ENCODE assay signal across 9 mouse cellular contexts in the genomic region with DNA sequence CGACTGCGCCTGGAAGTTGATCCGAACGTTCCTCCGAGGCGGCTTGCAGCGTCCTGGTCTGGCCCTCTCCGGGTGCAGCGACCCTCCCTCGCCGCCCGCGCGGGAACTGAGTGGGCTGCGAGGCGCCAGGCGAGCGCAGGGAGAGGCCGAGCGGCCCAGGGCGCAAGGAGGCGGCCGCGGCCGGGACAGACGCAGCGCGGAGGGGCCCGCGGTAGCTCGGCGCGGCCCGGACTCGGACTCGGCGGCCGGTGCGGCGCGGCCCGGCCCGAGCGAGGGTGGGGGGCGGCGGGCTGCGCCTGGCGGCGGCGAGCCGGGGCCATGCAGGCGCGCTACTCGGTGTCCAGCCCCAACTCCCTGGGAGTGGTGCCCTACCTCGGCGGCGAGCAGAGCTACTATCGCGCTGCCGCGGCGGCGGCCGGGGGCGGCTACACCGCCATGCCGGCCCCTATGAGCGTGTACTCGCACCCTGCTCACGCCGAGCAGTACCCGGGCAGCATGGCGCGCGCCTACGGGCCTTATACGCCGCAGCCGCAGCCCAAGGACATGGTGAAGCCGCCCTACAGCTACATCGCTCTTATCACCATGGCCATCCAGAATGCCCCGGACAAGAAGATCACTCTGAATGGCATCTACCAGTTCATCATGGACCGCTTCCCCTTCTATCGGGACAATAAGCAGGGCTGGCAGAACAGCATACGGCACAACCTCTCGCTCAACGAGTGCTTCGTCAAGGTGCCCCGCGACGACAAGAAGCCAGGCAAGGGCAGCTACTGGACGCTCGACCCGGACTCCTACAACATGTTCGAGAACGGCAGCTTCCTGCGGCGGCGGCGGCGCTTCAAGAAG. TPM values are rescaled to one million over a fixed set of nuclear protein-coding genes. Genes with fewer than 3 reads are reported as not detected.
A peak's percentile ranks its signal among the peaks of the same experiment; 100 is the strongest.
DNase-seq lines count a peak whose midpoint lies in the region; ATAC-seq lines count a peak whose summit lies in the region.
"Had no signal": no experiment of that assay in that cellular context is flagged by ENCODE, and none has a peak within 500 bp of the region (broad histone marks: within the 10 kb centered on the region; RNA-seq: fewer than 3 reads in every experiment).

No protein-coding gene starts in this region.

- WGBS in embryonic facial prominence, embryonic 13.5 days = under 1% methylated on average over 84 of the region's 101 CpGs
- WGBS in hindbrain, embryonic 11.5 days = 0% methylated on average over 67 of the region's 101 CpGs
- under 1% methylated on average over 94 of the region's 101 CpGs for WGBS in liver, embryonic 12.5 days (ENCODE audit: insufficient replicate concordance)
- under 1% methylated on average over 99 of the region's 101 CpGs for WGBS in stomach, embryonic 15.5 days

- 0 out of 2 replicates have a peak, but pooled peaks have one; percentile 12 for ATAC-seq in embryonic facial prominence, embryonic 13.5 days (ENCODE audit: insufficient number of reproducible peaks, insufficient read depth, low FRiP score, low TSS enrichment, low read depth)
- peak; percentile 37 for ATAC-seq in hindbrain, embryonic 11.5 days (ENCODE audit: low FRiP score)
- ATAC-seq in liver, embryonic 12.5 days = 0 out of 2 replicates have a peak, but pooled peaks have one; percentile 21
- peak; percentile 3; the same call in 1 of the 2 replicates for ATAC-seq in stomach, embryonic 15.5 days (ENCODE audit: insufficient read depth, low FRiP score, low read depth)

- H3K27me3 ChIP-seq in embryonic facial prominence, embryonic 13.5 days = peaks cover 86% of the 10 kb centered on the region
- peaks cover 78% of the 10 kb centered on the region for H3K27me3 ChIP-seq in hindbrain, embryonic 11.5 days (ENCODE audit: control insufficient read depth, insufficient read depth, low read length)
- H3K27me3 ChIP-seq in liver, embryonic 12.5 days (replicated peaks) = peaks cover 95% of the 10 kb centered on the region
- H3K27me3 ChIP-seq in stomach, embryonic 15.5 days (replicated peaks) = peaks cover 72% of the 10 kb centered on the region

- H3K4me2 ChIP-seq in embryonic facial prominence, embryonic 13.5 days = peak overlapping the region; percentile 97
- H3K4me2 ChIP-seq in hindbrain, embryonic 11.5 days (replicated peaks; ENCODE audit: low read depth, low read length) = peak overlapping the region; percentile 71
- H3K4me2 ChIP-seq in liver, embryonic 12.5 days = peak overlapping the region; percentile 74
- peak overlapping the region; percentile 99 for H3K4me2 ChIP-seq in stomach, embryonic 15.5 days

- H3K4me3 ChIP-seq in embryonic facial prominence, embryonic 13.5 days = peak overlapping the region; percentile 70
- H3K4me3 ChIP-seq in hindbrain, embryonic 11.5 days (ENCODE audit: low read depth, low read length) = peak overlapping the region; percentile 48
- H3K4me3 ChIP-seq in liver, embryonic 12.5 days = peak overlapping the region; percentile 58
- peak overlapping the region; percentile 56 for H3K4me3 ChIP-seq in stomach, embryonic 15.5 days (replicated peaks)

- H3K36me3 ChIP-seq in embryonic facial prominence, embryonic 13.5 days = no peaks in the 10 kb centered on the region
- H3K36me3 ChIP-seq in hindbrain, embryonic 11.5 days (ENCODE audit: control insufficient read depth, insufficient read depth, low read length) = no peaks in the 10 kb centered on the region
- H3K36me3 ChIP-seq in liver, embryonic 12.5 days = no peaks in the 10 kb centered on the region
- no peaks in the 10 kb centered on the region for H3K36me3 ChIP-seq in stomach, embryonic 15.5 days
- H3K36me3 ChIP-seq: G1E had no signal

- H3K9ac ChIP-seq in embryonic facial prominence, embryonic 13.5 days = peak overlapping the region; percentile 89
- H3K9ac ChIP-seq in hindbrain, embryonic 11.5 days (ENCODE audit: low read depth, low read length) = peak overlapping the region; percentile 61
- peak overlapping the region; percentile 39 for H3K9ac ChIP-seq in liver, embryonic 12.5 days
- H3K9ac ChIP-seq in stomach, embryonic 15.5 days = peak overlapping the region; percentile 14

- peak; percentile 57 for DNase-seq in embryo, embryonic 10 days (ENCODE audit: low spot score)
- DNase-seq in embryo, embryonic 11 days = no peak
- DNase-seq in B cell, adult 2 months = peak; percentile 37 to 53
- DNase-seq in hindbrain, embryonic 11.5 days (ENCODE audit: low spot score) = peak; percentile 73
- no peak for DNase-seq in left cerebral cortex, postnatal 25 days (ENCODE audit: low spot score in 2 of 2)

- intact Hi-C loops in left cerebral cortex, postnatal 25 days (cut with DNase I) = loop anchor here (5.0 kb wide), 1 partner anchor 180 kb away; the partner anchor contains the start of gene Foxf2

- peaks cover 57% of the 10 kb centered on the region for H3K4me1 ChIP-seq in embryonic facial prominence, embryonic 13.5 days
- H3K4me1 ChIP-seq in hindbrain, embryonic 11.5 days (replicated peaks; ENCODE audit: control insufficient read depth, insufficient read depth, low read length) = peaks cover 11% of the 10 kb centered on the region; the same call in 1 of the 2 replicates
- peaks cover 27% of the 10 kb centered on the region for H3K4me1 ChIP-seq in liver, embryonic 12.5 days
- peaks cover 34% of the 10 kb centered on the region for H3K4me1 ChIP-seq in stomach, embryonic 15.5 days

- peak overlapping the region; percentile 95 for H3K27ac ChIP-seq in embryonic facial prominence, embryonic 13.5 days
- H3K27ac ChIP-seq in hindbrain, embryonic 11.5 days (ENCODE audit: low read depth, low read length) = peak overlapping the region; percentile 60
- peak overlapping the region; percentile 45; the same call in 1 of the 2 replicates for H3K27ac ChIP-seq in liver, embryonic 12.5 days
- H3K27ac ChIP-seq in stomach, embryonic 15.5 days = peak overlapping the region; percentile 41

- no peaks in the 10 kb centered on the region for H3K9me3 ChIP-seq in embryonic facial prominence, embryonic 13.5 days
- H3K9me3 ChIP-seq in hindbrain, embryonic 11.5 days (ENCODE audit: control insufficient read depth, low read length) = no peaks in the 10 kb centered on the region
- H3K9me3 ChIP-seq in liver, embryonic 12.5 days (replicated peaks) = no peaks in the 10 kb centered on the region
- H3K9me3 ChIP-seq in stomach, embryonic 15.5 days = no peaks in the 10 kb centered on the region

RNA-seq across cellular contexts. Expression of gene Foxc1, which starts 0.7 kb away (rescaled TPM):
- 1.6 and 2.9 TPM in 2 replicates for polyA plus RNA-seq in embryonic facial prominence, embryonic 13.5 days (2015; fragmentation: Nextera tagmentation; extraction: Ambion mirVana)
- polyA plus RNA-seq in hindbrain, embryonic 11.5 days (2014; fragmentation: Nextera tagmentation; extraction: Ambion mirVana) = 5.6 and 6.1 TPM in 2 replicates
- polyA plus RNA-seq in liver, embryonic 12.5 days (2016; fragmentation: Nextera tagmentation; extraction: Ambion mirVana) = 0.25 and 0.28 TPM in 2 replicates
- 0.18 and 0.28 TPM in 2 replicates for polyA plus RNA-seq in stomach, embryonic 15.5 days (2015; fragmentation: Nextera tagmentation; extraction: Ambion mirVana)
- 1 to 10 TPM; 5.5 to 6.6 TPM for total RNA-seq in left cerebral cortex, postnatal 25 days (2021)
- polyA plus RNA-seq: G1E had no signal

Comparison
In these comparisons a context has a peak if more than half of its experiments do, and no peak if none do; other contexts are left out.
1. DNase-seq: peak in embryo, embryonic 10 days (single experiment), B cell, adult 2 months (2 of 2) and hindbrain, embryonic 11.5 days (single experiment); none in embryo, embryonic 11 days (single experiment) and left cerebral cortex, postnatal 25 days (0 of 2).
2. H3K27ac ChIP-seq: peak in every context shown above with its lines; median percentile 95 in embryonic facial prominence, embryonic 13.5 days; 60 in hindbrain, embryonic 11.5 days; 45 in liver, embryonic 12.5 days; 41 in stomach, embryonic 15.5 days.
3. H3K9ac ChIP-seq: peak in every context shown above with its lines; median percentile 89 in embryonic facial prominence, embryonic 13.5 days; 61 in hindbrain, embryonic 11.5 days; 39 in liver, embryonic 12.5 days; 14 in stomach, embryonic 15.5 days.
4. Peak in every context shown above with its lines, with median percentiles within 50 percentile points of each other: ATAC-seq, H3K4me2 ChIP-seq and H3K4me3 ChIP-seq.